Mouse (Mus musculus) left cerebral cortex, postnatal 10 days (tissue): ENCODE data around the gene Arhgef18. TPM values are rescaled to one million over a fixed set of nuclear protein-coding genes. Genes with fewer than 3 reads are reported as not detected.

Experiments used
- DNase-seq, 2 experiments: peaks; one replicate each; pipeline ENCODE4 v3.0.0; 2021 to 2022; ENCODE audit warnings: low spot score in 2 of 2, mixed read lengths in 1 of 2; ENCODE audit errors: extremely low spot score in 1 of 2
- intact Hi-C: fragments of 180-260 bp; cut with DNase I; formaldehyde crosslinking; loops from one replicate; pipeline ENCODE4 v1.15.1; 2025
- total RNA-seq, 2 experiments: library from RNA; stranded (reverse); gene quantifications; 2 replicates each; pipeline ENCODE4 v1.2.3; 2021

Gene Arhgef18
- total RNA-seq = 10 to 100 TPM; 33.3 to 35.6 TPM

DNA sequence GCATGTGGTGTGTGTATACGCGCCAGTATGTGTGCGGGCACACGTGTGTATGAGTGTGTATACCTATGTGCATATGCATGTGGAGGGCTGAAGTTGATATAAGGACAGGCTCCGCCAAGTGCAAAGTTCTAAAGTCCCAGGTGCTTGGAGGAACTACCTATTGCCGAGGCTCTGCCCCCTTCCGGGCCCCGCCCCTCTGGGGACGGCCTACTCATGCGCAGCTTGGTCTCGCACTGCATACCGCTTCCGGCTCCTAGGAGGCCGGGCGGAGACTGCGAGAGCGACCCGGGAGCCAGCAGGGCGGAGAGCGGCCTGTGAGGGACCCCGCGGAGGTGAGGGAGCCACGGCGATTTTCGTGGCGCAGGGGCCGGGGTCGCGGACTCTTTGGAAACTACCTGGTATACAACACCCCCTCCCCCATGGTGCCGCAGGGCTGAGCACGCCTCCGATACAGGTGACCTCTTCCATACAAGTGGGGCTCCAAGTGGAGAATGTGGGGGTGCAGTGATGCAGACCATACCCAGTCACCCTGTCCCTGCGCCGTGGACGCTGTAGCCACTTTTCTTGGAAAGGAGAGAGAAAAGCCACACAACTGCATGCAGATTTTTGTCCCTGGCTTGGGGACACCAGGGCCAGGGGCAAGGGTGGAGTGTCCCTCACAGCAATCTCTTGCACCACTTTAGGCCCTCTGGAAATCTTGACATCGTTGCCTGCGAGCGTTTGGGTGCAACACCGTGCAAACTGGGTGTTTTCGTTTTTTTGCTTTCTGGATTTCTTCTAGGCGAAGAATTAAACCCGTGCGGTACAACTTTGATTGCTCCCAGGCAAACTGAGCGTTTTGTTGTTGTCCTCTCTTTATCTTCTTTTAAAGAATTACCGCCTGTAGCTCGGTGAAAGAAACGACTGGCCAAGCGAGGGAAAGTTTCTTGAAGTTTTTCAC lies at the start of gene Arhgef18:
TSS of gene Arhgef18 (plus strand) at position 236 of the 940 bp plus-strand sequence.
- DNase-seq = peak; percentile 69 to 93
- intact Hi-C loops = no loop called here

DNA sequence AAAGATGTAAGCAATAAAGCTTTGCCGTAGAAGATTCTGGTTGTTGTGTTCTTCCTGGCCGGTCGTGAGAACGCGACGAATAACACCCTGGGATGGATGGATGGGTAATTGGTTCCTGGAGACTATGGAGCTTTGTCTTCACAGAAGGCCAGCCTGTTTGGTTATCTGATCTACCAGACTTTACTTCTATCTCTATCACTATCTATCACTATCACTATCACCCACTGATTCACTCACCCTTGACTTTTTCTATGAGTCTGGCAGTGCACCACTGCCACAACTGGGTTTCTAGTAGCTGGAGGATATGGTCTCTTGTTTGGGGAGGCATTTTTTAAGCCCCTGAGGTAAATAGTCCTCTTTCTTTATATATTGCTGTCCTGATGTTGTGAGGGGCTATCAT lies 47.5 kb upstream of the Arhgef18 start:
- intact Hi-C loops = no loop called here
- no peak for DNase-seq

DNA sequence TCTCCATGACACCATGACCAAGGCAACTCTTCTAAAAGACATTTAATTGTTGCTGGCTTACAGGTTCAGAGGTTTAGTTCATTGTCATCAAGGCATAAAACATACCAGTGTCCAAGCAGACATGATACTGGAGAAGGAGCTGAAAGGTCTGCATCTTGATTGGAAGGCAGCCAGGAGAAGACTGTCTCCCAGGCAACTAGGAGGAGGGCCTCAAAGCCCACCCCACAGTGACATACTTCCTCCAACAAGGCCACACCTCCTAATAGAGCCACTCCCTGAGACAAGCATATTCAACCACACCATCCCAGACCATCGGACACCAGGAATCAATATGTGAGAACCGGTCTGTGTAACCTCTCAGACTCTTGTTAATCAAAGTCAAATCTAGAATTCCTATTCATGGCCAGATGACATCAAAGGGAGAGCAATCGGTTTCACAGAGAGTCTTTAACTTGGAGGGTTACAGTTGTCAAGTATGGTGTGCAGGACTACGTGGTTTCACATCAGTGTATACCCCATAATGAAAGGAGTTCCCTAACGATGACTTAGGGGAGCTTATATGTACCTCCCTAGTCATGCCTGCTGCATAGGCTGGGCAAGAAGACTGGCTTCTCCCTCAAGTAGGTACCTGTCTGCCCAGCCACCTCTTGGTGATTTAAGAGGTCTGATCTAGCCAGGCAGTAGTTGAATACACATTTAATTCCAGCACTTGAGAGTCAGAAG lies 46.0 kb upstream of the Arhgef18 start:
- intact Hi-C loops = no loop called here
- DNase-seq = no peak

DNA sequence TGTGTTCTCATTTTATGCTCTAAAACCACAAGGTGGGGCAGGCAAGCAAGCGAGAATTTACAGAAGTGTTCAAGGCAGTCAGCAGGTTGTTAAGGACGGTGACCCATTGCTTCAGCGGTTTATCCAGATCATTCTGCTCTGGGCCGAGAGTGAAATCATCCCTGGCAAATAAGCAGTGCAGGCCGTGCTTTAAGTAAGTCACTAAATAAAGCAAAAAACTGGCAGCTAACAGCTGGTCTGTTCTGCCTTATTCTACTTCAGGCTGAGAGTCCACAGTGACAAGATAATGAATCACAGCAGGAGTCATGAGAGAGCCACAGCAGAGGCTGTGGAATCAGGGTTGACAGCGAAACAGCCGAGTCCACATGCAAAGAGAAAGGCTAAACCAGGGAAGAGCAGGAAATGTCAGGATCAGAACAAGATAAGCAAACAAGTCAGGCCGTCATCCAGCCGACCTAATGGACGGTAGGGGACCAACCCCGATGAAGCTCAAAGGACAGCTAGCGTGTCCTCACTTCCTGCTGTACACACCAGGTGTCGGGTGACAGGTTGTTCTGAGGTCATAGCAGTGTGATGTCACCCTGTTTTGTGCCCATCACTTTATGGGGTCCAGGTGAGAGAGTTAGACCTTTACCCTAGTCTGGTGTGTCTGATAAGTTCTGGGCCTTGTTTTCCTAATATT lies 44.5 kb upstream of the Arhgef18 start:
- intact Hi-C loops = no loop called here
- DNase-seq = no peak

DNA sequence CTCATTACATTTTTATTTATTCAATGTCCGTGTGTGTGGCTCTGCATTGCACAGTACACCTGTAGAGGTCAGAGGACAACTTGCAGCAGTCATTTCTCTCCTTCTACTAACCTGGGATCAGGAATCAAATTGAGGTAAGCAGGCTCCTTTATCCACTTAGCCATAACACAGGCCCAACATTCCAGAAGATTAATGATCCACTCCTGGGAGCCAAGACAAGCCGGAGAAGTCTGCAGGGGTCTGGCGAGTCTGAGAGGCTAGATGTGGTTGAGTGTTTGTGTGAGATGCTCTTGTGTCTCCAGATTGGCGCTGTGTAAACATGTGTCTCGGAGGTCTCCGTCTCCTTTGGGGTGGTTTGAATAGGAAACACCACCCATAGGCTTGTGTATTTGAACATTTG lies 42.1 kb upstream of the Arhgef18 start:
- no peak for DNase-seq
- intact Hi-C loops = no loop called here

GRCm38 (mm10) chr8:3352715-3353114 lies 40.1 kb upstream of the Arhgef18 start:
- DNase-seq = no peak
- intact Hi-C loops = no loop called here

GRCm38 (mm10) chr8:3353189-3353810 lies 39.5 kb upstream of the Arhgef18 start, which contains the start of gene A430078G23Rik:
Gene A430078G23Rik (plus strand): TSS chr8:3353415.
- no peak for DNase-seq
- intact Hi-C loops = no loop called here

- no peak for DNase-seq
- intact Hi-C loops = no loop called here
Observed at GRCm38 (mm10) chr8:3353811-3354442, 38.9 kb upstream of the Arhgef18 start.

- intact Hi-C loops = no loop called here
- DNase-seq = no peak
Observed at GRCm38 (mm10) chr8:3354443-3354812, 38.4 kb upstream of the Arhgef18 start.

DNA sequence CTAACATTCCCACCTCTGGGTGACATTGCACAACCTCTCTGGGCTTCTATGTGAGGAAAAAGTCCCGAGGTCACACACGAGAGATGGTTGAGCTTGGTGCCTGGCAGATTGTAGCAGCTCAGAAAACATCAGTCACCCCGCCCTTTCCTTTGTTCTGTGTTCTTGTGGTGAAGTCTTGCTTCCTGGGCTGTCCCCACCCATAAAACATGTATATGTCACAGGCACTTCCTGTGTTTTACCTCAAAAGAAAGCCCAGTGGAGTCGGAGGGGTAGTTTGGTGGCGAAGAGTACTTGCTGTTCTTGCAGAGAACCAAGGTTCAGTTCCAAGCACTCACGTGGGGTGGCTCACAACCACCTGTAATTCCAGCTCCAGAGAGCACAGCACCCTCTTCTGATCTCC lies 37.2 kb upstream of the Arhgef18 start:
- intact Hi-C loops = no loop called here
- DNase-seq = no peak

DNA sequence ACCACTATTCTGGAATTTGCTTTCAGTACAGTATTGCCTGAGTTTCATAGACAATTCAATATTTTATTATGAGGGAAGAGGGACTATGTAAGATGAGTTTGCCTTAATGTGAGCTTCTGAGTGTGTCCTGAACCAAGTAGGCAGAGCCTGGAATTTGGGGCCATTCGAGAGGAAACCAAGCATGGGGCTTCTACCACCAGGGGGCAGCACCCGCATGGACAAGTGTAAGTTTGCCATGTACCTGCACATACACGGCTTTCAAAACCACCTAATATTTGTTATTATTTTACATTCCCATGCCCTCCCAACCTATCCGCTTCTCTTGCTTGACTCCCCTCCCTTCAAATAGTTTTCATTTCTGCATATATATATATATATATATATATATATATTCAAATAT lies 34.7 kb upstream of the Arhgef18 start:
- intact Hi-C loops = no loop called here
- peak; percentile 18 to 82 for DNase-seq

DNA sequence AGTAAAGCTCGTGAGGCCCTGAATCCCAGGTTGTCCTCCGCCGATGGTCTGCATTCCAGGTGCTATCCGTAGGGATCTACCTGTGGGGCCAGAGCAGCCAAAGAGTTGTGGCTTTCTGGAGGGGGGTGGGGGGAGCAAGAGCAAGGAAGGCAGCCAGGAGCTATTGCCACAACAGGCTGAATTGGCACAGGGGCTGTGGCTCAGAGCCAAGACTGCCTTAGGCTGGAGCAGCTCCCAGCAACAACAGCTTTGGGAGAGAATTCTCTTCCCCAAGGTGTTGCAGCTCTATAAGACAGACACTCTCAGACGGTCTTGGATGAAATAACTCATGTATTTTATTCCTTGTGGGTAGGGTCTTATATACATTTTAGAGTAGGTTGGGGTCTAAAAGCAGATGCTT lies 25.7 kb upstream of the Arhgef18 start:
- peak in 1 of 2 experiments; percentile 50 for DNase-seq
- intact Hi-C loops = no loop called here

- DNase-seq = no peak
- intact Hi-C loops = no loop called here
Observed at GRCm38 (mm10) chr8:3368091-3368490, 24.7 kb upstream of the Arhgef18 start.

DNA sequence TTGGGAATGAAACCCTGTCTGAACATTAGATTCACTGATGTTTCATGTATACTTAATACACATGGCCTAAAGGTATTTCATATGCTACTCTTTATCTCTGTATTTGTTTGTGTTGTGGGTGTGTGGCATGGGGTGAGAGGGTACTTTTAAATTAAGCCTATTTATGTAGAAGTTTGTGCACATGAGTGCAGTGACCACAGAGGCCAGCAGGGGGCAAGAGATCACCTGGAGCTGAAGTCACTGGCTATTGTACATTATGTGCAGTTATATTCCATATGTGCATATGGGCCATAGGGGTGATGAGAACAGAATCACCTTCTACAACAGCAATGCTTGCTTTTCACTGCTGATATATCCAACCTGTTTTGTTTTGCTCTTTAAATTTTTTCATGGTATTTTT lies 17.1 kb upstream of the Arhgef18 start:
- DNase-seq = no peak
- intact Hi-C loops = no loop called here

GRCm38 (mm10) chr8:3376641-3377274 lies 16.0 kb upstream of the Arhgef18 start:
- DNase-seq = peak in 1 of 2 experiments; percentile 37
- intact Hi-C loops = no loop called here

DNA sequence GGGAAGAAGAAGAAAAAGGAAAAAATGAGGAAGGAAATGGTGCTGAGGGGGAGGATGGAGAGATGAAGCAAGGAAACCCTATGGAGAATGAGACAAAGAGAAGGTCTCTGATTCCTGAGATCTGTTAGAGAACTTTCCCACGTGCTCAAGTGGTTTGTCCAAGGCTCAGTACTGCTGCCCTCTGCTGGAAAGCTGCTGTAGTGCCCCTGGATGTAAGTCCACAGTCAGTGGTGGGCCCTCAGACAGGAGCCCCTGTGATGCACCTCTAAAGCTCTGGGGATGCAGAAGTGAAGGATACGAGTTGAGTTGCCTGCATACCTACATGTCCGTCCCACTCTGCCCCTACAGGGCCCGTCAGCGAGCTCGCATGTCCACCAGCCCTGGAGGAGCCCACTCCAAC lies 5.5 kb upstream of the Arhgef18 start:
- intact Hi-C loops = no loop called here
- peak in 1 of 2 experiments; percentile 72 for DNase-seq

DNA sequence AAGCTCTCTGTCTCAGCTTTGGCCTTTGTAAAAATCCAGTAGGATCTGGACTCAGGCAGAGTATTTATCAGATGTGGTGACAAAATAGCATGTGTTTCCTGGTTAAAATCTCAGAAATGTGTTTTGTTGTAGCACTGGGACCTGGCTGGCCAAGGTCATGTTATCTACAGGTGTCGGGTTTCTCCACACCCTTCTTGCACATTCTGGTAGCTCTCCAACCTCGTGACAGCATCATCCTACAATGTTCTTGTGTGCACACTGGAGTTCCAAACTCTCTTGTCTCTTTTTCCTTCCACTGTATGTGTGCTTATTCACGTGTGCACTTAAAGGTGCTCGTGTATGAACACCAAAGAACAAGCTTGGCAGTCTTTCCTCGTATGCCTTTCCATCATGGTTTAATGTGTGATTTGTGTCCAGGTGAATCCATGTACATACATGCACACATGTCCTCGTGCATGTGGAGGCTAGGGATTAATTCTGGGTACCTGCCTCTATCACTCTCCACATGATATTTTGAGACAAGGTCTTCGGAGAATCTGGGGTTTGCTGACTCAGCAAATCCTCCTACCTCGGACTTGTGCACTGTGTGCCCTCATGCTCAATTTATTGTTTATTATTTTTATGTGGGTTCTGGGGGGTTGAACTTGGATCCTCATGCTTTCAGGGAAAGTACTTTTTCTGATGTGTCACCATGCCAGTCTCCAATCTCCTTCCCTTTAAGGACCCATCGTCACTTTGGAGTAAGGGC lies 4.0 kb upstream of the Arhgef18 start:
- intact Hi-C loops = no loop called here

More for the DNA sequence above, 4.0 kb upstream of the Arhgef18 start:
- no peak for DNase-seq
